Mouse (Mus musculus) layer of hippocampus, adult 18-20 months (tissue): ENCODE measurements at regions not wholly inside any gene's neighbourhood (a gene's known extent, or its start where the extent isn't known, plus 50 kb on each side); places are given as distances from the start of the nearest gene placed in this dataset.

Source experiments
- DNase-seq, 2 experiments: peaks; one replicate each; pipeline ENCODE4 v3.0.0; 2022; ENCODE audit warnings: low spot score in 2 of 2

GRCm38 (mm10) chr9:111838069-111838820 is 148.1 kb upstream of the Stac start:
- peak; percentile 72 to 82 for DNase-seq

GRCm38 (mm10) chr9:111822094-111822493 is 131.9 kb upstream of the Stac start:
- no peak for DNase-seq

- DNase-seq, result no peak
Observed at GRCm38 (mm10) chr9:111817461-111817860, 127.3 kb upstream of the Stac start.

- no peak for DNase-seq
Observed at GRCm38 (mm10) chr9:111804931-111805330, 114.8 kb upstream of the Stac start.

GRCm38 (mm10) chr9:111801381-111801780 is 111.2 kb upstream of the Stac start:
- DNase-seq, result no peak

- peak in 1 of 2 experiments; percentile 7 for DNase-seq
Observed at GRCm38 (mm10) chr9:111800869-111801268, 110.7 kb upstream of the Stac start.

- DNase-seq, result no peak
Observed at GRCm38 (mm10) chr9:111778981-111779380, 88.8 kb upstream of the Stac start.

- DNase-seq, result no peak
Observed at GRCm38 (mm10) chr9:111777433-111778135, 87.4 kb upstream of the Stac start.

GRCm38 (mm10) chr9:111774229-111774628 is 84.1 kb upstream of the Stac start:
- DNase-seq, result no peak

GRCm38 (mm10) chr9:111762653-111763468 is 72.7 kb upstream of the Stac start:
- no peak for DNase-seq

GRCm38 (mm10) chr9:111755235-111755634 is 65.1 kb upstream of the Stac start:
- peak in 1 of 2 experiments; percentile 19 for DNase-seq

- DNase-seq, result no peak
Observed at GRCm38 (mm10) chr9:111746151-111746550, 56.0 kb upstream of the Stac start.

- DNase-seq, result no peak
Observed at GRCm38 (mm10) chr9:111745206-111745605, 55.1 kb upstream of the Stac start.
